In the genomic region with DNA sequence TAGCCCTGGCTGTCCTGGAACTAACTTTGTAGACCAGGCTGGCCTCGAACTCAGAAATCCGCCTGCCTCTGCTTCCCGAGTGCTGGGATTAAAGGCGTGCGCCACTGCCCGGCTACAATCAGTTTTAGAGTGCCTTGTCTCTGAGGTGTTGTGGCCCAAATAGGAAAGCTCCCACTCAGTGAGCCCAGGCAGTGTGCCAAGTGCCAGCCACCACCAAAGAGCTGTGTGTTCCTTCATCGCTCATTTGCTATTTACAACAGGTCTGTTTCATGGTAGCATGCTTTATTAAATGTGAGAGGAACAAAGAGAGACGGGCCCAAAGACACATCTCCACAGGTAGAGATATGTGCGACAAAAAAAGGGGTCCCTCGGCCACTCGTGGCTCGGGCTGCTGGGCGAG, we compare ENCODE assay signal across 28 mouse cellular contexts. TPM values are rescaled to one million over a fixed set of nuclear protein-coding genes. Genes with fewer than 3 reads are reported as not detected.
A peak's percentile ranks its signal among the peaks of the same experiment; 100 is the strongest.
DNase-seq lines count a peak whose midpoint lies in the region; ATAC-seq and TF ChIP-seq lines count a peak whose summit lies in the region.
"Had no signal": no experiment of that assay in that cellular context is flagged by ENCODE, and none has a peak within 500 bp of the region (broad histone marks: within the 10 kb centered on the region; RNA-seq: fewer than 3 reads in every experiment).

No protein-coding gene starts in this region.

- no peak for TF ChIP-seq EP300 in MEL (IDR thresholded peaks at IDR 0.05; ENCODE audit: low read depth in 1 of 2, low read length in 2 of 2)

- intact Hi-C loops in left cerebral cortex, postnatal 10 days (cut with DNase I): no loop called here

- TF ChIP-seq RAD21 in MEL (IDR thresholded peaks at IDR 0.05; ENCODE audit: low read depth, low read length): no peak

- H3K9me3 ChIP-seq in heart, embryonic 11.5 days (replicated peaks; ENCODE audit: control insufficient read depth, low read length): no peaks in the 10 kb centered on the region
- no peaks in the 10 kb centered on the region for H3K9me3 ChIP-seq in midbrain, embryonic 11.5 days (ENCODE audit: control insufficient read depth, low read length)
- no peaks in the 10 kb centered on the region for H3K9me3 ChIP-seq in midbrain, embryonic 15.5 days
- H3K9me3 ChIP-seq in MEL (replicated peaks; ENCODE audit: insufficient read depth, low read length): no peaks in the 10 kb centered on the region
- H3K9me3 ChIP-seq: G1E had no signal

- no peak overlapping the region for H3K4me3 ChIP-seq in heart, embryonic 11.5 days (ENCODE audit: low read depth, low read length)
- no peak overlapping the region for H3K4me3 ChIP-seq in midbrain, embryonic 11.5 days (ENCODE audit: low read depth, low read length)
- no peak overlapping the region for H3K4me3 ChIP-seq in midbrain, embryonic 15.5 days
- no peak overlapping the region for H3K4me3 ChIP-seq in MEL (ENCODE audit: control insufficient read depth in 1 of 2, insufficient read depth in 1 of 2, low read depth in 2 of 2, low read length in 2 of 2)

- H3K79me2 ChIP-seq in MEL (ENCODE audit: control insufficient read depth, insufficient read depth, low read length, poor library complexity): no peaks in the 10 kb centered on the region

- H3K9ac ChIP-seq in heart, embryonic 11.5 days (ENCODE audit: low read depth, low read length): no peak overlapping the region
- no peak overlapping the region for H3K9ac ChIP-seq in midbrain, embryonic 11.5 days (ENCODE audit: low read length)
- H3K9ac ChIP-seq in midbrain, embryonic 15.5 days: no peak overlapping the region
- no peak overlapping the region for H3K9ac ChIP-seq in MEL (ENCODE audit: control insufficient read depth, low read depth, low read length, poor library complexity, severe bottlenecking)

- no peak overlapping the region for H3K27ac ChIP-seq in heart, embryonic 11.5 days (ENCODE audit: low read depth, low read length)
- H3K27ac ChIP-seq in midbrain, embryonic 11.5 days (ENCODE audit: low read depth, low read length): no peak overlapping the region
- H3K27ac ChIP-seq in midbrain, embryonic 15.5 days: no peak overlapping the region
- H3K27ac ChIP-seq in MEL (ENCODE audit: control insufficient read depth, low read depth, low read length): no peak overlapping the region

- peaks cover 3% of the 10 kb centered on the region for H3K27me3 ChIP-seq in heart, embryonic 11.5 days (ENCODE audit: control insufficient read depth, insufficient read depth, low read length)
- peaks cover 6% of the 10 kb centered on the region; the same call in 1 of the 2 replicates for H3K27me3 ChIP-seq in midbrain, embryonic 11.5 days (ENCODE audit: control insufficient read depth, insufficient read depth, low read length)
- peaks cover 29% of the 10 kb centered on the region for H3K27me3 ChIP-seq in midbrain, embryonic 15.5 days (replicated peaks)
- no peaks in the 10 kb centered on the region for H3K27me3 ChIP-seq in MEL (ENCODE audit: control insufficient read depth in 1 of 2, insufficient read depth in 2 of 2, low read length in 2 of 2)
- H3K27me3 ChIP-seq: Patski had no signal

- no peak for TF ChIP-seq POLR2A in MEL (IDR thresholded peaks at IDR 0.05; ENCODE audit: control insufficient read depth in 1 of 2, insufficient read depth in 1 of 2, low read depth in 1 of 2, low read length in 2 of 2, poor library complexity in 1 of 2)

- 82% methylated on average over 13 of the region's 13 CpGs for WGBS in heart, embryonic 11.5 days (ENCODE audit: insufficient replicate concordance)
- WGBS in midbrain, embryonic 11.5 days: 91% methylated on average over 13 of the region's 13 CpGs
- 90% methylated on average over 13 of the region's 13 CpGs for WGBS in midbrain, embryonic 15.5 days

- peak; percentile 78 for DNase-seq in heart, adult 11 months
- peak; percentile 74 for DNase-seq in midbrain, embryonic 11.5 days (ENCODE audit: low spot score, missing footprints)
- peak; percentile 42 for DNase-seq in testis, postnatal 10 days (ENCODE audit: low spot score)
- no peak for DNase-seq in testis, postnatal 14 days (ENCODE audit: low spot score)
- DNase-seq in MEL (ENCODE audit: low read depth, low spot score): no peak
- no peak for DNase-seq in left cerebral cortex, postnatal 10 days (ENCODE audit: extremely low spot score in 1 of 2, low spot score in 2 of 2)
- DNase-seq: adrenal gland, adult 2 months; adrenal gland, adult 8-10 months; adrenal gland, postnatal 10 days; adrenal gland, postnatal 14 days; adrenal gland, postnatal 25 days; B cell, adult 2 months; cerebellum, adult 11 months; cerebellum, adult 11-12 months; cerebellum, adult 18-20 months had no signal

- no peak for TF ChIP-seq CTCF in MEL (IDR thresholded peaks at IDR 0.05 in 2 of 3, conservative IDR thresholded peaks at IDR 0.05 in 1 of 3; ENCODE audit: control insufficient read depth in 1 of 3, insufficient read depth in 1 of 3, low read depth in 2 of 3, low read length in 3 of 3, poor library complexity in 1 of 3, severe bottlenecking in 1 of 3)

- no peaks in the 10 kb centered on the region; the same call in 1 of the 2 replicates for H3K4me1 ChIP-seq in heart, embryonic 11.5 days (ENCODE audit: control insufficient read depth, insufficient read depth, low read length)
- H3K4me1 ChIP-seq in midbrain, embryonic 11.5 days (ENCODE audit: control insufficient read depth, insufficient read depth, low read length): 0 out of 2 replicates have a peak, but pooled peaks cover 2% of the 10 kb centered on the region
- H3K4me1 ChIP-seq in midbrain, embryonic 15.5 days: peaks cover 5% of the 10 kb centered on the region
- peaks cover 0 to 17% of the 10 kb centered on the region in 2 experiments for H3K4me1 ChIP-seq in MEL (ENCODE audit: control insufficient read depth in 1 of 2, insufficient read depth in 2 of 2, low read length in 2 of 2)

- ATAC-seq in heart, embryonic 11.5 days (replicated peaks; ENCODE audit: insufficient number of reproducible peaks, low FRiP score, low TSS enrichment): no peak
- no peak for ATAC-seq in midbrain, embryonic 11.5 days (ENCODE audit: low FRiP score)
- no peak for ATAC-seq in midbrain, embryonic 15.5 days (replicated peaks)
- ATAC-seq: activated CD4-positive, CD25-positive, alpha-beta regulatory T cell, adult 4 months; CD4-positive, CD25-positive, alpha-beta regulatory T cell, adult 4 months; Patski had no signal

- H3K36me3 ChIP-seq in heart, embryonic 11.5 days (ENCODE audit: control insufficient read depth, insufficient read depth, low read length): no peaks in the 10 kb centered on the region
- no peaks in the 10 kb centered on the region for H3K36me3 ChIP-seq in midbrain, embryonic 11.5 days (ENCODE audit: control insufficient read depth, insufficient read depth, low read length)
- no peaks in the 10 kb centered on the region for H3K36me3 ChIP-seq in midbrain, embryonic 15.5 days (replicated peaks)
- H3K36me3 ChIP-seq in MEL (ENCODE audit: control insufficient read depth in 1 of 2, insufficient read depth in 2 of 2, low read length in 2 of 2): peaks cover 0 to 17% of the 10 kb centered on the region in 2 experiments; a peak in 2 of 4 replicates
- H3K36me3 ChIP-seq: G1E had no signal

- H3K4me2 ChIP-seq in heart, embryonic 11.5 days: no peak overlapping the region
- H3K4me2 ChIP-seq in midbrain, embryonic 11.5 days: no peak overlapping the region
- no peak overlapping the region for H3K4me2 ChIP-seq in midbrain, embryonic 15.5 days

TF ChIP-seq in MEL, 35 proteins besides CTCF, POLR2A, EP300 and RAD21:
- TF ChIP-seq ZMIZ1 (IDR thresholded peaks at IDR 0.05; ENCODE audit: low read depth, low read length) (0 out of 2 replicates have a peak, but pooled peaks have one; percentile 5), POLR2AphosphoS5 (IDR thresholded peaks at IDR 0.05; ENCODE audit: borderline replicate concordance, low read depth, low read length) (no peak)

RNA-seq across cellular contexts. Expression of gene BC107364, which starts 30.3 kb away (rescaled TPM):
- polyA plus RNA-seq in heart, embryonic 11.5 days (2014; fragmentation: Nextera tagmentation; extraction: Ambion mirVana): 0.43 TPM in 1 of 2 replicates, not detected in the other
- not detected in 2 replicates for polyA plus RNA-seq in midbrain, embryonic 11.5 days (2014; fragmentation: Nextera tagmentation; extraction: Ambion mirVana)
- polyA plus RNA-seq in midbrain, embryonic 15.5 days (2015; fragmentation: Nextera tagmentation; extraction: Ambion mirVana): not detected in 2 replicates
- total RNA-seq in MEL (2012; rRNA removed): not detected in 2 replicates
- under 1 TPM in 1 of 2 experiments, not detected in 1; 0.17 TPM for polyA plus RNA-seq in MEL (2012; ENCODE audit: insufficient read depth in 1 of 2, insufficient read length in 2 of 2, low read depth in 1 of 2, low replicate concordance in 2 of 2, missing spikeins in 1 of 2)
- total RNA-seq in left cerebral cortex, postnatal 10 days (2021): not detected
- total RNA-seq: adrenal gland, adult 18-20 months; adrenal gland, adult 2 months; adrenal gland, adult 8-10 months; adrenal gland, postnatal 10 days; adrenal gland, postnatal 14 days; adrenal gland, postnatal 25 days; adrenal gland, postnatal 36 days; adrenal gland, postnatal 4 days; ES-E14 had no signal
- polyA plus RNA-seq: adrenal gland, adult 2 months; brain, embryonic 14.5 days; C2C12; CD4-positive, CD25-positive, alpha-beta regulatory T cell, adult 4 months; G1E; Patski had no signal

RNA-seq across cellular contexts. Expression of gene Hfe2, which starts 42.5 kb away (rescaled TPM):
- polyA plus RNA-seq in heart, embryonic 11.5 days (2014; fragmentation: Nextera tagmentation; extraction: Ambion mirVana): 7.4 and 9.3 TPM in 2 replicates
- polyA plus RNA-seq in midbrain, embryonic 11.5 days (2014; fragmentation: Nextera tagmentation; extraction: Ambion mirVana): 1.3 and 1.7 TPM in 2 replicates
- 1.2 and 1.4 TPM in 2 replicates for polyA plus RNA-seq in midbrain, embryonic 15.5 days (2015; fragmentation: Nextera tagmentation; extraction: Ambion mirVana)
- total RNA-seq in MEL (2012; rRNA removed): not detected in 2 replicates
- not detected for polyA plus RNA-seq in MEL (2012; ENCODE audit: insufficient read depth in 1 of 2, insufficient read length in 2 of 2, low read depth in 1 of 2, low replicate concordance in 2 of 2, missing spikeins in 1 of 2)
- under 1 TPM; 0.39 to 0.57 TPM for total RNA-seq in left cerebral cortex, postnatal 10 days (2021)
- total RNA-seq: adrenal gland, postnatal 25 days; adrenal gland, postnatal 36 days; CH12.LX; G1E had no signal
- polyA plus RNA-seq: activated CD4-positive, CD25-positive, alpha-beta regulatory T cell, adult 4 months; G1E; Patski had no signal

Comparison
In these comparisons a context has a peak if more than half of its experiments do, and no peak if none do; other contexts are left out.
1. DNase-seq: peak in heart, adult 11 months (single experiment), midbrain, embryonic 11.5 days (single experiment) and testis, postnatal 10 days (single experiment); none in testis, postnatal 14 days (single experiment), MEL (single experiment) and left cerebral cortex, postnatal 10 days (0 of 2).